Mouse (Mus musculus): ENCODE results near the gene Rapgef3. TPM values are rescaled to one million over a fixed set of nuclear protein-coding genes. Genes with fewer than 3 reads are reported as not detected.
A peak's percentile ranks its signal among the peaks of the same experiment; 100 is the strongest.

The Rapgef3 gene
- polyA plus RNA-seq, 1 experiment from 2014 or later, result 5.9 TPM

- H3K4me1 ChIP-seq, result peaks cover 74% of the 10 kb centered on the region
- WGBS, result 74% methylated on average over 2 of the region's 2 CpGs
- H3K36me3 ChIP-seq (replicated peaks), result no peaks in the 10 kb centered on the region
- H3K27me3 ChIP-seq (replicated peaks; ENCODE audit: low read depth, poor library complexity, severe bottlenecking), result peaks cover 76% of the 10 kb centered on the region
- no peak for DNase-seq (ENCODE audit: low spot score)
- no peak overlapping the region for H3K4me3 ChIP-seq
- H3K9me3 ChIP-seq, result no peaks in the 10 kb centered on the region
- no peak overlapping the region for H3K27ac ChIP-seq (replicated peaks)
Observed at GRCm38 (mm10) chr15:97764532-97764931, 3.2 kb downstream of the Rapgef3 start.

GRCm38 (mm10) chr15:97763256-97764049 lies 4.3 kb downstream of the Rapgef3 start:
- H3K4me1 ChIP-seq, result peaks cover 73% of the 10 kb centered on the region
- H3K27ac ChIP-seq (replicated peaks), result no peak overlapping the region
- H3K27me3 ChIP-seq (replicated peaks; ENCODE audit: low read depth, poor library complexity, severe bottlenecking), result peaks cover 65% of the 10 kb centered on the region

GRCm38 (mm10) chr15:97762733-97763132 lies 5.0 kb downstream of the Rapgef3 start:
- Histone ChIP-seq H3K4me1 (peaks cover 66% of the 10 kb centered on the region), H3K36me3 (replicated peaks) (no peaks in the 10 kb centered on the region), H3K4me3 (no peak overlapping the region), H3K27ac (replicated peaks) (no peak overlapping the region), H3K27me3 (replicated peaks; ENCODE audit: low read depth, poor library complexity, severe bottlenecking) (peaks cover 58% of the 10 kb centered on the region), H3K9me3 (no peaks in the 10 kb centered on the region)
- WGBS, result 60% methylated on average over 9 of the region's 9 CpGs
- no peak for DNase-seq (ENCODE audit: low spot score)

More at GRCm38 (mm10) chr15:97763256-97764049, 4.3 kb downstream of the Rapgef3 start:
- DNase-seq (ENCODE audit: low spot score), result no peak
- no peaks in the 10 kb centered on the region for H3K36me3 ChIP-seq (replicated peaks)
- no peak overlapping the region for H3K4me3 ChIP-seq
- H3K9me3 ChIP-seq, result no peaks in the 10 kb centered on the region
- 58% methylated on average over 9 of the region's 9 CpGs for WGBS

- Histone ChIP-seq H3K27me3 (replicated peaks; ENCODE audit: low read depth, poor library complexity, severe bottlenecking) (peaks cover 51% of the 10 kb centered on the region), H3K9me3 (no peaks in the 10 kb centered on the region), H3K36me3 (replicated peaks) (no peaks in the 10 kb centered on the region), H3K4me1 (peaks cover 53% of the 10 kb centered on the region), H3K27ac (replicated peaks) (no peak overlapping the region), H3K4me3 (no peak overlapping the region)
- no peak for DNase-seq (ENCODE audit: low spot score)
- WGBS, result 35% methylated on average over 13 of the region's 13 CpGs
Observed at GRCm38 (mm10) chr15:97761438-97761837, 6.3 kb downstream of the Rapgef3 start.

GRCm38 (mm10) chr15:97760952-97761351 lies 6.8 kb downstream of the Rapgef3 start:
- no peak for DNase-seq (ENCODE audit: low spot score)
- H3K4me1 ChIP-seq, result peaks cover 48% of the 10 kb centered on the region
- no peak overlapping the region for H3K4me3 ChIP-seq
- no peak overlapping the region for H3K27ac ChIP-seq (replicated peaks)
- H3K36me3 ChIP-seq (replicated peaks), result no peaks in the 10 kb centered on the region
- WGBS, result 68% methylated on average over 5 of the region's 5 CpGs
- H3K9me3 ChIP-seq, result no peaks in the 10 kb centered on the region
- peaks cover 46% of the 10 kb centered on the region for H3K27me3 ChIP-seq (replicated peaks; ENCODE audit: low read depth, poor library complexity, severe bottlenecking)

GRCm38 (mm10) chr15:97760006-97760405 lies 7.8 kb downstream of the Rapgef3 start:
- peaks cover 36% of the 10 kb centered on the region for H3K27me3 ChIP-seq (replicated peaks; ENCODE audit: low read depth, poor library complexity, severe bottlenecking)
- H3K4me3 ChIP-seq, result no peak overlapping the region
- WGBS, result 89% methylated on average over 9 of the region's 9 CpGs
- no peak for DNase-seq (ENCODE audit: low spot score)
- H3K27ac ChIP-seq (replicated peaks), result no peak overlapping the region
- no peaks in the 10 kb centered on the region for H3K36me3 ChIP-seq (replicated peaks)
- H3K9me3 ChIP-seq, result no peaks in the 10 kb centered on the region
- peaks cover 48% of the 10 kb centered on the region for H3K4me1 ChIP-seq

GRCm38 (mm10) chr15:97755361-97755760 lies 12.4 kb downstream of the Rapgef3 start:
- no peak overlapping the region for H3K4me3 ChIP-seq
- peaks cover 5% of the 10 kb centered on the region; the same call in 1 of the 2 replicates for H3K27me3 ChIP-seq (replicated peaks; ENCODE audit: low read depth, poor library complexity, severe bottlenecking)
- H3K36me3 ChIP-seq (replicated peaks), result no peaks in the 10 kb centered on the region
- WGBS, result 45% methylated on average over 8 of the region's 8 CpGs
- peaks cover 29% of the 10 kb centered on the region for H3K4me1 ChIP-seq
- no peaks in the 10 kb centered on the region for H3K9me3 ChIP-seq
- no peak for DNase-seq (ENCODE audit: low spot score)
- H3K27ac ChIP-seq (replicated peaks), result no peak overlapping the region; the same call in 1 of the 2 replicates

GRCm38 (mm10) chr15:97754476-97754875 lies 13.3 kb downstream of the Rapgef3 start:
- peaks cover 31% of the 10 kb centered on the region for H3K4me1 ChIP-seq
- WGBS, result 64% methylated on average over 6 of the region's 6 CpGs
- H3K4me3 ChIP-seq, result no peak overlapping the region
- no peaks in the 10 kb centered on the region for H3K9me3 ChIP-seq
- no peaks in the 10 kb centered on the region for H3K36me3 ChIP-seq (replicated peaks)
- DNase-seq (ENCODE audit: low spot score), result no peak
- 0 out of 2 replicates have a peak overlapping the region, but pooled peaks have one; percentile 62 for H3K27ac ChIP-seq (replicated peaks)
- peaks cover 5% of the 10 kb centered on the region; the same call in 1 of the 2 replicates for H3K27me3 ChIP-seq (replicated peaks; ENCODE audit: low read depth, poor library complexity, severe bottlenecking)

GRCm38 (mm10) chr15:97752491-97752890 lies 15.3 kb downstream of the Rapgef3 start:
- Histone ChIP-seq H3K4me1 (peaks cover 36% of the 10 kb centered on the region), H3K9me3 (no peaks in the 10 kb centered on the region), H3K27me3 (replicated peaks; ENCODE audit: low read depth, poor library complexity, severe bottlenecking) (peaks cover 5% of the 10 kb centered on the region; the same call in 1 of the 2 replicates), H3K27ac (replicated peaks) (no peak overlapping the region), H3K4me3 (no peak overlapping the region), H3K36me3 (replicated peaks) (no peaks in the 10 kb centered on the region)
- WGBS, result 92% methylated on average over 5 of the region's 5 CpGs
- DNase-seq (ENCODE audit: low spot score), result no peak

GRCm38 (mm10) chr15:97751676-97752075 lies 16.1 kb downstream of the Rapgef3 start:
- Histone ChIP-seq H3K36me3 (replicated peaks) (no peaks in the 10 kb centered on the region), H3K27ac (replicated peaks) (no peak overlapping the region), H3K4me1 (peaks cover 36% of the 10 kb centered on the region)

GRCm38 (mm10) chr15:97750697-97751096 lies 17.1 kb downstream of the Rapgef3 start:
- 56% methylated on average over 12 of the region's 12 CpGs for WGBS
- H3K4me1 ChIP-seq, result peaks cover 34% of the 10 kb centered on the region
- no peaks in the 10 kb centered on the region for H3K9me3 ChIP-seq
- no peaks in the 10 kb centered on the region for H3K27me3 ChIP-seq (replicated peaks; ENCODE audit: low read depth, poor library complexity, severe bottlenecking)
- H3K4me3 ChIP-seq, result no peak overlapping the region
- H3K36me3 ChIP-seq (replicated peaks), result no peaks in the 10 kb centered on the region
- DNase-seq (ENCODE audit: low spot score), result no peak
- H3K27ac ChIP-seq (replicated peaks), result peak overlapping the region; percentile 54; the same call in 1 of the 2 replicates

More at GRCm38 (mm10) chr15:97751676-97752075, 16.1 kb downstream of the Rapgef3 start:
- H3K4me3 ChIP-seq, result no peak overlapping the region
- WGBS, result 82% methylated on average over 2 of the region's 2 CpGs
- no peaks in the 10 kb centered on the region for H3K9me3 ChIP-seq
- no peaks in the 10 kb centered on the region for H3K27me3 ChIP-seq (replicated peaks; ENCODE audit: low read depth, poor library complexity, severe bottlenecking)
- no peak for DNase-seq (ENCODE audit: low spot score)

- Histone ChIP-seq H3K4me3 (no peak overlapping the region), H3K27ac (replicated peaks) (no peak overlapping the region), H3K4me1 (peaks cover 30% of the 10 kb centered on the region), H3K36me3 (replicated peaks) (no peaks in the 10 kb centered on the region), H3K27me3 (replicated peaks; ENCODE audit: low read depth, poor library complexity, severe bottlenecking) (no peaks in the 10 kb centered on the region), H3K9me3 (no peaks in the 10 kb centered on the region)
- DNase-seq (ENCODE audit: low spot score), result no peak
- 87% methylated on average over 13 of the region's 13 CpGs for WGBS
Observed at GRCm38 (mm10) chr15:97749841-97750240, 17.9 kb downstream of the Rapgef3 start.

GRCm38 (mm10) chr15:97749397-97749796 lies 18.4 kb downstream of the Rapgef3 start:
- no peaks in the 10 kb centered on the region for H3K27me3 ChIP-seq (replicated peaks; ENCODE audit: low read depth, poor library complexity, severe bottlenecking)
- H3K4me1 ChIP-seq, result peaks cover 27% of the 10 kb centered on the region
- H3K36me3 ChIP-seq (replicated peaks), result no peaks in the 10 kb centered on the region
- H3K9me3 ChIP-seq, result no peaks in the 10 kb centered on the region
- DNase-seq (ENCODE audit: low spot score), result no peak
- H3K4me3 ChIP-seq, result no peak overlapping the region
- no peak overlapping the region for H3K27ac ChIP-seq (replicated peaks)
- WGBS, result 89% methylated on average over 9 of the region's 9 CpGs
